Mouse (Mus musculus) hindbrain, postnatal 0 days (tissue): Measurements from ENCODE around the gene Ephb1. TPM values are rescaled to one million over a fixed set of nuclear protein-coding genes. Genes with fewer than 3 reads are reported as not detected.

ENCODE experiments used
- ATAC-seq: fragments of 200-750 bp; cut with Nextera tagmentation; 2 replicates; pipeline ENCODE4 v1.8.0; 2017; ENCODE audit warnings: mild to moderate bottlenecking, moderate TSS enrichment, moderate library complexity
- DNase-seq: peaks from one replicate; pipeline ENCODE4 v3.0.0-alpha.2; 2015; ENCODE audit warnings: low spot score
- H3K27ac ChIP-seq: fragments of 300-500 bp; sonication (generic); 2 replicates; pipeline ENCODE4 v1.5.1; 2014; ENCODE audit warnings: mild to moderate bottlenecking
- H3K27me3 ChIP-seq: fragments of 300-500 bp; sonication (generic); 2 replicates; pipeline ENCODE4 v1.6.1; 2014; ENCODE audit warnings: low read length, mixed read lengths; ENCODE audit not compliant: insufficient read depth
- H3K36me3 ChIP-seq: fragments of 300-500 bp; sonication (generic); 2 replicates; pipeline ENCODE4 v1.6.1; 2014; ENCODE audit warnings: low read length, mixed read lengths; ENCODE audit not compliant: insufficient read depth
- H3K4me1 ChIP-seq: fragments of 300-500 bp; sonication (generic); 2 replicates; pipeline ENCODE4 v1.6.1; 2014; ENCODE audit warnings: antibody characterized with exemption, low read length, mixed read lengths; ENCODE audit not compliant: insufficient read depth
- H3K4me2 ChIP-seq: fragments of 300-500 bp; sonication (generic); 2 replicates; pipeline ENCODE4 v1.6.1; 2014; ENCODE audit warnings: low read depth, mild to moderate bottlenecking, low read length, moderate library complexity, mixed read lengths
- H3K4me3 ChIP-seq: fragments of 300-500 bp; sonication (generic); 2 replicates; pipeline ENCODE4 v1.5.1; 2014; ENCODE audit warnings: low read length
- H3K9ac ChIP-seq: fragments of 300-500 bp; sonication (generic); replicated peaks from 2 replicates; pipeline ENCODE4 v1.6.1; 2014; ENCODE audit warnings: mild to moderate bottlenecking, low read length, moderate library complexity, mixed read lengths
- H3K9me3 ChIP-seq: fragments of 300-500 bp; sonication (generic); 2 replicates; pipeline ENCODE4 v1.6.1; 2016; ENCODE audit warnings: low read length, mixed read lengths
- CTCF ChIP-seq: IDR thresholded peaks from 2 replicates; pipeline ENCODE4 v1.5.1; 2016; ENCODE audit warnings: antibody characterized with exemption, control low read depth, low read depth
- WGBS: fragments of 180-500 bp; shearing (Covaris S2); extraction: QIAGEN DNeasy Blood & Tissue Kit; methylation state at CpG from one replicate; pipeline ENCODE4 v1.1.7; 2014; 5-methylcytosine and 5-hydroxymethylcytosine counted together
- polyA plus RNA-seq: library from polyadenylated mRNA; unstranded; fragments of >200 nt; fragmentation: Nextera tagmentation; extraction: Ambion mirVana; gene quantifications from 2 replicates; pipeline ENCODE4 v1.2.1, GENCODE M21; 2015
- total RNA-seq: library from RNA; depleted of rRNA; stranded (reverse); fragments of >200 nt; gene quantifications from 2 replicates; pipeline ENCODE4 v1.2.3, GENCODE M21; 2014

Ephb1 gene
- total and polyA plus RNA-seq, 2 experiments from 2014 or later, result 39.6 to 50.3 TPM

GRCm38 (mm10) chr9:101996771-101997500 is 357.6 kb downstream of the Ephb1 start:
- H3K27ac ChIP-seq, result no peak overlapping the region
- ATAC-seq (no peak), DNase-seq (no peak)
- no peak overlapping the region for H3K4me3 ChIP-seq
- 60% methylated on average over 16 of the region's 16 CpGs for WGBS
- H3K4me1 ChIP-seq, result peaks cover 6% of the 10 kb centered on the region; the same call in 1 of the 2 replicates
- no peak for TF ChIP-seq CTCF
- no peaks in the 10 kb centered on the region; the same call in 1 of the 2 replicates for H3K9me3 ChIP-seq
- no peaks in the 10 kb centered on the region; the same call in 1 of the 2 replicates for H3K36me3 ChIP-seq
- no peak overlapping the region for H3K4me2 ChIP-seq
- H3K27me3 ChIP-seq, result no peaks in the 10 kb centered on the region
- no peak overlapping the region for H3K9ac ChIP-seq

GRCm38 (mm10) chr9:101996183-101996582 is 358.3 kb downstream of the Ephb1 start:
- WGBS, result 67% methylated on average over 7 of the region's 7 CpGs
- H3K27ac ChIP-seq, result no peak overlapping the region
- H3K4me3 ChIP-seq, result no peak overlapping the region
- no peaks in the 10 kb centered on the region for H3K27me3 ChIP-seq
- TF ChIP-seq CTCF, result no peak
- H3K4me2 ChIP-seq, result no peak overlapping the region
- ATAC-seq (no peak), DNase-seq (no peak)
- peaks cover 6% of the 10 kb centered on the region; the same call in 1 of the 2 replicates for H3K4me1 ChIP-seq
- H3K9me3 ChIP-seq, result no peaks in the 10 kb centered on the region; the same call in 1 of the 2 replicates
- no peak overlapping the region for H3K9ac ChIP-seq
- H3K36me3 ChIP-seq, result no peaks in the 10 kb centered on the region; the same call in 1 of the 2 replicates

- TF ChIP-seq CTCF, result no peak
- no peaks in the 10 kb centered on the region; the same call in 1 of the 2 replicates for H3K9me3 ChIP-seq
- no peak for ATAC-seq
- H3K9ac ChIP-seq, result no peak overlapping the region
- peaks cover 6% of the 10 kb centered on the region; the same call in 1 of the 2 replicates for H3K4me1 ChIP-seq
- no peak for DNase-seq
- no peak overlapping the region for H3K27ac ChIP-seq
- H3K4me2 ChIP-seq, result no peak overlapping the region
- no peaks in the 10 kb centered on the region for H3K27me3 ChIP-seq
- H3K36me3 ChIP-seq, result no peaks in the 10 kb centered on the region; the same call in 1 of the 2 replicates
- WGBS, result 75% methylated on average over 10 of the region's 10 CpGs
- H3K4me3 ChIP-seq, result no peak overlapping the region
Measured at GRCm38 (mm10) chr9:101995423-101996156, 358.9 kb downstream of the Ephb1 start.

- WGBS, result 92% methylated on average over 2 of the region's 2 CpGs
- no peak overlapping the region for H3K4me3 ChIP-seq
- H3K36me3 ChIP-seq, result no peaks in the 10 kb centered on the region; the same call in 1 of the 2 replicates
- H3K4me1 ChIP-seq, result peaks cover 6% of the 10 kb centered on the region; the same call in 1 of the 2 replicates
- DNase-seq (no peak), ATAC-seq (no peak)
- no peak for TF ChIP-seq CTCF
- H3K4me2 ChIP-seq, result no peak overlapping the region
- no peak overlapping the region for H3K9ac ChIP-seq
- H3K27ac ChIP-seq, result no peak overlapping the region
- H3K9me3 ChIP-seq, result no peaks in the 10 kb centered on the region
- no peaks in the 10 kb centered on the region for H3K27me3 ChIP-seq
Measured at GRCm38 (mm10) chr9:101994086-101994485, 360.4 kb downstream of the Ephb1 start.

- no peak for DNase-seq
- Histone ChIP-seq H3K4me2 (no peak overlapping the region), H3K27me3 (no peaks in the 10 kb centered on the region), H3K4me3 (no peak overlapping the region), H3K36me3 (no peaks in the 10 kb centered on the region; the same call in 1 of the 2 replicates), H3K27ac (no peak overlapping the region), H3K4me1 (no peaks in the 10 kb centered on the region), H3K9ac (no peak overlapping the region), H3K9me3 (no peaks in the 10 kb centered on the region)
- ATAC-seq, result no peak
- 71% methylated on average over 12 of the region's 12 CpGs for WGBS
- TF ChIP-seq CTCF, result no peak
Measured at GRCm38 (mm10) chr9:101990836-101991235, 363.7 kb downstream of the Ephb1 start.

GRCm38 (mm10) chr9:101990032-101990431 is 364.5 kb downstream of the Ephb1 start:
- Histone ChIP-seq H3K27ac (no peak overlapping the region), H3K27me3 (no peaks in the 10 kb centered on the region), H3K4me2 (no peak overlapping the region), H3K4me3 (no peak overlapping the region), H3K4me1 (no peaks in the 10 kb centered on the region), H3K9me3 (no peaks in the 10 kb centered on the region), H3K36me3 (no peaks in the 10 kb centered on the region), H3K9ac (no peak overlapping the region)
- no peak for TF ChIP-seq CTCF
- WGBS, result 53% methylated on average over 6 of the region's 6 CpGs
- peak; percentile 23 for DNase-seq
- ATAC-seq, result no peak
